Mouse (Mus musculus): ENCODE data around the gene Slc43a2. TPM values are rescaled to one million over a fixed set of nuclear protein-coding genes. Genes with fewer than 3 reads are reported as not detected.
"Not testable (repeated sequence)": the region's sequence is repeated elsewhere in the genome, so short reads cannot be mapped to it uniquely, and the experiment has no call there.

Slc43a2 gene
- total RNA-seq, 2 experiments from 2014 or later = 53.0 to 61.5 TPM

DNA sequence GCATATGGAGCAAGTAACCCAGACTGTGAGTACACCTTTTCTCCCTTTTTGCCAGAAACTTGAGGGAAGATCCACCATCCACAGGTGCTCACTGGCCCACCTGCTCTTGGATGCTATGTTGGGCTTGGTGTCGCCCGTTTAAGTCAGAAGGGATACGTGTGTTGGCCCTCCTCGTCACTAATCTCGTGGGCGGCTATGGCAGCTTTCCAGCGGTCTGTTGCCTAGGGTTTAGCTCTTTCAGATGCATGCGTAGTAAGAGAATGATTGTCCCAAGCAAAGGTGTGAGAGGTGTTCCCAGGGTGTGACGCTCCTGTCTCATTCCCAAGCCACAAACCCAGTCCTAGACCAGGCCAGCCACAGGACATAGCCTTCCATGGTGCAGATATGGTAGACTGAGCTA lies 13.2 kb downstream of the Slc43a2 start:
- intact Hi-C loops (cut with DNase I) = no loop called here
- DNase-seq (ENCODE audit: low spot score in 2 of 2) = no peak

DNA sequence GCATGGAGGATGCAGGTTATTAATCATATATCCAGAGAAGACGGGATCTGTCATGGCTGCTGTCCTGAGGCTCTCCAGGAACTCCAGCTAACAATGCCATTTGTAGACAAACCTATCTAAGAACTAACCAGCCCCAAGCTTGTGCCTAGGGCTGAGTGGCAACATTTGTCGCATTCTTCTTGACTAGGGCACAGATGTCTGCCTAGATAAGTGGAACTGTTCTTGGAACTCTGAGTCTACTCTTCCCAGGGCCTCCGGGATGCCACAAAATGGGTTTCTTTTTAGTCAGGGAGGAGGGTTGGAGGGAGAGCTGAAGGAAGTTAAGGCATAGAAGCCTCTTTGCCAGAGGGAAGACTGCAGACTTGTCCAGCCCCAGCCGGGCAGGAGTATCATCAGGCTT lies 14.6 kb downstream of the Slc43a2 start:
- intact Hi-C loops (cut with DNase I) = no loop called here
- no peak for DNase-seq (ENCODE audit: low spot score in 2 of 2)

- DNase-seq (ENCODE audit: low spot score in 2 of 2) = no peak
- intact Hi-C loops (cut with DNase I) = no loop called here
Measured at GRCm38 (mm10) chr11:75549658-75550111, 18.2 kb downstream of the Slc43a2 start.

- no peak for DNase-seq (ENCODE audit: low spot score in 2 of 2)
- intact Hi-C loops (cut with DNase I) = no loop called here
Measured at GRCm38 (mm10) chr11:75550200-75550946, 18.9 kb downstream of the Slc43a2 start.

DNA sequence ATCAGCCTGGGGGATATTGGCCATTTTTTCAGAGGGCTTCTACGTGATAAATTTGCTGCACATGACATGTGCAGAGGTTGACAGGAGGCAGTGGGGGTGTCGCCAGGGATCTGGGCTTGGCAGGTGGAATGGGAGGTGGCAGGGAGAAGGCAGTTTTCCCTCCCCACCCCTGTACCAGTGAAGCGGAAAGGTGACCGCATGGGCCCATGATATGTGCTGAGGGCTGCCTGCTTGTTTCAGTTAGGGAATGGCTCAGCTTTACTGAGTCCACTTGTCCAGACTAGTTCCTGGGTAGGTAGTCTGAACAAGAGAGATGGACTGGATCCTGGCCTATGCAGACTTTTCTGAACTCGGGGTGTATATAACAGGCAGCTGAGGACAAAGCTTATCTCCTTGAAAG lies 19.8 kb downstream of the Slc43a2 start:
- intact Hi-C loops (cut with DNase I) = no loop called here
- DNase-seq (ENCODE audit: low spot score in 2 of 2) = no peak

DNA sequence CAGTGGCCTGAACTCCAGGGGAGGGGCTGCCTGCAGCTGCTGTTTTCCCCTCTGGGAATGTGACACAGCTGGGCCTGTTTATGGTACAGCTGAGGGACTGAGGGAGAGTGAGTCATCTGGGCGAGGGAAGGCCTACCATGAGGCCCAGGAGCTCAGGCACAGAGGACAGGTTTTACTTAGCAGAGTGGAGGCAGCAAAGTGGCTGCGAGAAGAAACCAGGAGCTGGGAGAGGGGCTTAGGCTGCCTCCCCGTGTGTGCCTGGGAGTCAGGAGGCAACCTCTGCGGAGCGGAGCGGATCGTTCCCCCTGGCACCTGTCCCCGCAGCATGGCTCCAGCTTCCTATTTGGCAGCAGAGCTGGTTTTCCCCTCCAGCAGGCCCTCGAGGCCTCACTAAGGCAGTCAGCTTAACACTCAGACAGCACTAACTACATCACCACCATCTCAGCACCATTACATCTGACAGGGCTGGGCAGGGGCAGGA lies 20.5 kb downstream of the Slc43a2 start:
- no peak for DNase-seq (ENCODE audit: low spot score in 2 of 2)
- intact Hi-C loops (cut with DNase I) = no loop called here

DNA sequence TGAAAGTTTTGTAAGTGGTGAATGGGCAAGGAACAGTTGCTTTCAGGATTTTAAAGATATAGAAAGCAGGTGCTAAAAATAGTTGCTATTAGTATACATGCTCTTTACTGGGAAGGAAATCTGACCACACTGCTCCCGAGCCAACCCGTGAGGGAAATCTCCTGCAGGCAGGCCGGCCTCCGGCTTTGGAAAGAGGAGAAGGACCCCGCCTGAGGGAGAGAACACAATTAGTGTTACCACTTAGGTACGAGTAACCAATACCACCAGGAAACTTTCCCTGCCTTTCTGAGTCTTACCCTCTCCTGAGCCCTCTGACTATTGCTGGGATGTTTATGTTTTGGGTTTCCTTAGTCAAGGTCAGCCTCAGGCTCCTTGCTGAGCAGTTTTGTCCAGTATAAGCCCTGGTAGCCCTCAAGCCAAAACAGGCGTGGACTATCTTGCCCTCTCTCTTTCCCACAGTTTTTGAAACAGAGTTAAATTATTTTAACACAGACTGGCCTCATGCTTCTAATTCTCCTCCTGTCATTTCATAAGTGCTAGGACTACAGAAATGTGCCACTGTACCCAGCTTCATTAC lies 21.5 kb downstream of the Slc43a2 start:
- DNase-seq (ENCODE audit: low spot score in 2 of 2) = no peak
- intact Hi-C loops (cut with DNase I) = no loop called here

GRCm38 (mm10) chr11:75556006-75556405 lies 24.5 kb downstream of the Slc43a2 start:
- intact Hi-C loops (cut with DNase I); DNase-seq (ENCODE audit: low spot score in 2 of 2): not testable (repeated sequence)

GRCm38 (mm10) chr11:75557142-75557541 lies 25.6 kb downstream of the Slc43a2 start:
- no peak for DNase-seq (ENCODE audit: low spot score in 2 of 2)
- intact Hi-C loops (cut with DNase I) = no loop called here

GRCm38 (mm10) chr11:75558101-75558500 lies 26.6 kb downstream of the Slc43a2 start:
- intact Hi-C loops (cut with DNase I) = no loop called here
- no peak for DNase-seq (ENCODE audit: low spot score in 2 of 2)

DNA sequence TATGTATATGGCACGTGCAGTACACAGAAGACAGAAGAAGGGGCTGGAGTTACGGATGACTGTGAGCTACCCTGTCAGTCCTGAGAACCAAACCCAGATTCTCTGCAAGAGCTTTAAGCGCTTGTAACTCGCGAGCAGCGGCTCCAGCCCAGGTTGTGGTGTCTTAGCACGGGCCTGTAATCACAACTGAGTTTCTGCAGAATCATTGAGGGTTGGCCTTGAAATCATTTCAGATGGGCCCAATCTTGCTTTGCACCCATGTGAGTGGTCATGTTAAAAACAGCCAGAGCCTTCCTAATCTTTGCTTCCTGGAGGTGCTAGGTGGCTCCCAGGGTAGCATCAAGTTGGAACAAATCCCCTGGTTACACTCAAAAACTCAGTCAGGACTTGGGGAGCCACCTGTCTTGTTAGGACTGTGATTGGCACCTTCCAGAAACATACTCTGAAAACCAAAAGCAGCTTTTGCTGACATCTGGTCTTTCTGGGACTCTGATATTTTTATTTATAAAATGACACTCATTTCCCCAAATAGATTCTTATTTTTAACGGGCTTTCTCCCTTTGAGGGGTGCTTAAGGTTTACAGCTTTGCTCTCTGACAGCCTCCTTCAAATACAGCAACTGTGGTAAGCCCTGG lies 28.5 kb downstream of the Slc43a2 start:
- intact Hi-C loops (cut with DNase I) = no loop called here
- no peak for DNase-seq (ENCODE audit: low spot score in 2 of 2)

- no peak for DNase-seq (ENCODE audit: low spot score in 2 of 2)
- intact Hi-C loops (cut with DNase I) = no loop called here
Measured at GRCm38 (mm10) chr11:75560530-75561409, 29.3 kb downstream of the Slc43a2 start.

DNA sequence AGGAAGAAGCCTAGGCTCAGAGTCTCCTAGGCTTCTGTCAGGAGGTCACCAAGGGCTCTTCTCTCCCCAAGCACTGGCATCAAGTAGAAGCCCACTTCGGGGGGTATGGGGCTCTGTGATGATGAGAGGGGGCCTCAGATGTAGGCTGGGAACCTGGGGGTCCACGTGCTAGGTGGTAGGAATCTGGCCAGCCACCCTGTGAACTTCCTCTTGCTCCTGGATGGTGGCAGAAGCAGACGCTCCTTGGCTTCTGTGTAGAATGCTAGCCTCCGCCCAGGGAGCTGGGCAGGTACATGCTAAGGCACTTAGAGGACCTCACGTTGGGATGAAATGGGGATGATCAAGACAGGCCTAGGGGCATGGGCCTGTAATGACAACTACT lies 29.9 kb downstream of the Slc43a2 start:
- intact Hi-C loops (cut with DNase I) = no loop called here
- no peak for DNase-seq (ENCODE audit: low spot score in 2 of 2)

- no peak for DNase-seq (ENCODE audit: low spot score in 2 of 2)
- intact Hi-C loops (cut with DNase I) = no loop called here
Measured at GRCm38 (mm10) chr11:75562840-75563239, 31.3 kb downstream of the Slc43a2 start.

GRCm38 (mm10) chr11:75563851-75564548 lies 32.5 kb downstream of the Slc43a2 start:
- no peak for DNase-seq (ENCODE audit: low spot score in 2 of 2)
- intact Hi-C loops (cut with DNase I) = no loop called here

DNA sequence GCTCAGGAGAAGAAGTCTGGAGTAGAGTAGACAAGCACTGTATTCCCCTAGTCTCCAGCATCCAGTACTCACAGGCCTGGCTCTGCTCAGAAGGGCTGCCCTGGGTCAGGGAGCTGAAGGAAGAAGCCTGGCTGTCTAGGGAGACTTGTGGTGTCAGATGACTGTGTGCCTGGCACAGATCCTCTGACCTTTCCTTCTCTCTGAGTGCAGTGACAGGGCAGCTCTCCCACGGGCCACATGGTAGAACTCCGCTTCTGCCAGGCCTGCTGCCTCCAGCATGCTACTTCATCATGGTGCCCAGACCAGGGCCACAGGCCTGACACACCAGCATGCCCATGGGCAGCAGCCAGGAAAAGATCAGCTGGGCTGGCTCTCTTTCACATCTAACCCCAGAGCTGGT lies 34.4 kb downstream of the Slc43a2 start:
- intact Hi-C loops (cut with DNase I) = no loop called here
- no peak for DNase-seq (ENCODE audit: low spot score in 2 of 2)

GRCm38 (mm10) chr11:75566276-75567196 lies 35.0 kb downstream of the Slc43a2 start:
- intact Hi-C loops (cut with DNase I) = no loop called here
- no peak for DNase-seq (ENCODE audit: low spot score in 2 of 2)
